Mouse (Mus musculus) limb, embryonic 12.5 days (tissue): ENCODE data around the gene Rbms3. TPM values are rescaled to one million over a fixed set of nuclear protein-coding genes. Genes with fewer than 3 reads are reported as not detected.
A peak's percentile ranks its signal among the peaks of the same experiment; 100 is the strongest.

ENCODE experiments used
- ATAC-seq: fragments of 200-750 bp; cut with Nextera tagmentation; 2 replicates; pipeline ENCODE4 v1.8.0; 2017; ENCODE audit warnings: low read depth, moderate TSS enrichment; ENCODE audit not compliant: insufficient number of reproducible peaks, insufficient read depth, low FRiP score, low TSS enrichment
- H3K27ac ChIP-seq: fragments of 300-500 bp; sonication (generic); 2 replicates; pipeline ENCODE4 v1.5.1; 2016; ENCODE audit warnings: mild to moderate bottlenecking, moderate library complexity
- H3K27me3 ChIP-seq: fragments of 300-500 bp; sonication (generic); 2 replicates; pipeline ENCODE4 v1.6.1; 2016; ENCODE audit warnings: mild to moderate bottlenecking, moderate library complexity
- H3K36me3 ChIP-seq: fragments of 300-500 bp; sonication (generic); 2 replicates; pipeline ENCODE4 v1.6.1; 2016; ENCODE audit warnings: mild to moderate bottlenecking, moderate library complexity
- H3K4me1 ChIP-seq: fragments of 300-500 bp; sonication (generic); replicated peaks from 2 replicates; pipeline ENCODE4 v1.6.1; 2016
- H3K4me2 ChIP-seq: fragments of 300-500 bp; sonication (generic); 2 replicates; pipeline ENCODE4 v1.6.1; 2016; ENCODE audit warnings: mild to moderate bottlenecking, moderate library complexity
- H3K4me3 ChIP-seq: fragments of 300-500 bp; sonication (generic); replicated peaks from 2 replicates; pipeline ENCODE4 v1.5.1; 2016; ENCODE audit warnings: mild to moderate bottlenecking
- H3K9ac ChIP-seq: fragments of 300-500 bp; sonication (generic); replicated peaks from 2 replicates; pipeline ENCODE4 v1.6.1; 2016; ENCODE audit warnings: mild to moderate bottlenecking, moderate library complexity
- H3K9me3 ChIP-seq: fragments of 300-500 bp; sonication (generic); 2 replicates; pipeline ENCODE4 v1.6.1; 2016; ENCODE audit warnings: mild to moderate bottlenecking, moderate library complexity
- WGBS: fragments of 180-500 bp; shearing (Covaris S2); methylation state at CpG from one replicate; pipeline ENCODE4 v1.1.7; 2016; 5-methylcytosine and 5-hydroxymethylcytosine counted together
- polyA plus RNA-seq: library from polyadenylated mRNA; unstranded; fragments of >200 nt; fragmentation: Nextera tagmentation; extraction: Ambion mirVana; gene quantifications from 2 replicates; pipeline ENCODE4 v1.2.1, GENCODE M21; 2016

Rbms3 gene
- polyA plus RNA-seq, 1 experiment from 2014 or later: 74.3 TPM

- 87% methylated on average over 9 of the region's 9 CpGs for WGBS
- Histone ChIP-seq H3K9me3 (no peaks in the 10 kb centered on the region), H3K27ac (no peak overlapping the region), H3K4me2 (no peak overlapping the region), H3K4me3 (no peak overlapping the region), H3K4me1 (peaks cover 9% of the 10 kb centered on the region), H3K9ac (no peak overlapping the region), H3K27me3 (no peaks in the 10 kb centered on the region), H3K36me3 (no peaks in the 10 kb centered on the region)
- no peak for ATAC-seq
Observed at GRCm38 (mm10) chr9:117016605-117017319, 613.0 kb downstream of the Rbms3 start.

DNA sequence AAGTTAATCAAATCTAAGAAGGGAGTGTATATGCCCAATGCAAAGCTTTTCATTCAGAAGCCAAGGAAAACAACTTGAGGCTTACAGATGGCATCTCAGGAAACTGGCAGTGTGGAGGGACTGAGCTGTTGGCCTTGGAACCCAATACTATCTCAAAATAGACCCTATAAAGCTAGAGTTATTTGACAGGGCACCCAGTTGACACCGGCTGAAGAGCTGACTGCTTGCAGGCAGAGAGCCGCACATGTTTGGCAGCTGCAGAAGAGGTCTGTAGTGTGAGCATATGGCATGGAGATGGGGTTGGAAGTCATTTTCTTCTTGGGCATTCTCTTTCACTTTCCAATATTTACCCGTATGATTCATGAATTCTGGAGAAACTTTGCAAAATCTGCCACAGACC is 616.3 kb downstream of the Rbms3 start:
- 75% methylated on average over 3 of the region's 3 CpGs for WGBS
- Histone ChIP-seq H3K4me2 (no peak overlapping the region), H3K9ac (no peak overlapping the region), H3K36me3 (no peaks in the 10 kb centered on the region), H3K9me3 (no peaks in the 10 kb centered on the region), H3K27ac (no peak overlapping the region), H3K27me3 (no peaks in the 10 kb centered on the region), H3K4me3 (no peak overlapping the region), H3K4me1 (peaks cover 3% of the 10 kb centered on the region)
- ATAC-seq: no peak

GRCm38 (mm10) chr9:117010801-117011200 is 618.9 kb downstream of the Rbms3 start:
- no peaks in the 10 kb centered on the region for H3K9me3 ChIP-seq
- no peak overlapping the region for H3K4me3 ChIP-seq
- no peak overlapping the region for H3K27ac ChIP-seq
- H3K4me2 ChIP-seq: no peak overlapping the region
- ATAC-seq: no peak
- WGBS: 89% methylated on average over 3 of the region's 3 CpGs
- no peaks in the 10 kb centered on the region for H3K27me3 ChIP-seq
- H3K4me1 ChIP-seq: no peaks in the 10 kb centered on the region
- H3K9ac ChIP-seq: no peak overlapping the region
- H3K36me3 ChIP-seq: no peaks in the 10 kb centered on the region

DNA sequence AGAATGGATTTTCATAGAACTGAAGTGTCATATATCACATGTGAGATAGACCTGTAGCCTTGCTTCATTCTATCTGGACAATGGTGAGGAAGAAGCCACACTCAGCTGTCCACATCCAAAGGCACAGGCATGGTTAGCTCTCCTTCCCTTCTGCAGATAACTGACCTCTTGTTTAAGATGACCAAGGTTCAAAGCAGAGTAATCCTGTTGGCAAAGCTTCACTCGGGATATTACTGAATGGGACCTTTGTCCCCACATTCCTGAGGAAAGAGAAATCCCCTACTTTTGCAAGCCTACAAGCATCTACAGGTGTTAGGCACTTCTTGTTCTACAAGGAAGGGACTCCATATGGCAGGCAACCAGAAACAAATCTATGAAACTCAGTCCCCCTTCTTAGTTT is 621.5 kb downstream of the Rbms3 start:
- no peaks in the 10 kb centered on the region for H3K4me1 ChIP-seq
- H3K4me3 ChIP-seq: no peak overlapping the region
- no peak overlapping the region for H3K27ac ChIP-seq
- H3K36me3 ChIP-seq: no peaks in the 10 kb centered on the region
- no peaks in the 10 kb centered on the region for H3K9me3 ChIP-seq
- 77% methylated on average over 1 of the region's 1 CpGs for WGBS
- H3K27me3 ChIP-seq: no peaks in the 10 kb centered on the region
- no peak overlapping the region for H3K4me2 ChIP-seq
- no peak overlapping the region for H3K9ac ChIP-seq
- ATAC-seq: no peak

GRCm38 (mm10) chr9:117002083-117002482 is 627.6 kb downstream of the Rbms3 start:
- ATAC-seq: no peak
- H3K4me3 ChIP-seq: no peak overlapping the region
- no peak overlapping the region for H3K9ac ChIP-seq
- no peak overlapping the region for H3K27ac ChIP-seq
- no peaks in the 10 kb centered on the region for H3K9me3 ChIP-seq
- no peaks in the 10 kb centered on the region for H3K36me3 ChIP-seq
- peaks cover 9% of the 10 kb centered on the region; the same call in 1 of the 2 replicates for H3K4me1 ChIP-seq
- H3K4me2 ChIP-seq: no peak overlapping the region
- no peaks in the 10 kb centered on the region for H3K27me3 ChIP-seq
- 87% methylated on average over 2 of the region's 2 CpGs for WGBS

GRCm38 (mm10) chr9:116999186-116999585 is 630.5 kb downstream of the Rbms3 start:
- peak overlapping the region; percentile 79 for H3K27ac ChIP-seq
- H3K9ac ChIP-seq: no peak overlapping the region
- 10% methylated on average over 6 of the region's 6 CpGs for WGBS
- no peak overlapping the region for H3K4me2 ChIP-seq
- no peak overlapping the region for H3K4me3 ChIP-seq
- H3K9me3 ChIP-seq: no peaks in the 10 kb centered on the region
- peaks cover 9% of the 10 kb centered on the region; the same call in 1 of the 2 replicates for H3K4me1 ChIP-seq
- H3K36me3 ChIP-seq: no peaks in the 10 kb centered on the region
- ATAC-seq: no peak
- no peaks in the 10 kb centered on the region for H3K27me3 ChIP-seq

GRCm38 (mm10) chr9:116990321-116990720 is 639.4 kb downstream of the Rbms3 start:
- no peak for ATAC-seq
- H3K27ac ChIP-seq: no peak overlapping the region
- no peaks in the 10 kb centered on the region for H3K27me3 ChIP-seq
- H3K9me3 ChIP-seq: peaks cover 5% of the 10 kb centered on the region
- no peaks in the 10 kb centered on the region for H3K36me3 ChIP-seq
- 81% methylated on average over 6 of the region's 6 CpGs for WGBS
- no peak overlapping the region for H3K9ac ChIP-seq
- H3K4me2 ChIP-seq: no peak overlapping the region
- H3K4me3 ChIP-seq: no peak overlapping the region
- H3K4me1 ChIP-seq: no peaks in the 10 kb centered on the region

- Histone ChIP-seq H3K4me3 (no peak overlapping the region), H3K4me2 (no peak overlapping the region), H3K27me3 (no peaks in the 10 kb centered on the region), H3K27ac (0 out of 2 replicates have a peak overlapping the region, but pooled peaks have one; percentile 42), H3K4me1 (no peaks in the 10 kb centered on the region), H3K9me3 (0 out of 2 replicates have a peak, but pooled peaks cover 4% of the 10 kb centered on the region), H3K9ac (no peak overlapping the region), H3K36me3 (peaks cover 3% of the 10 kb centered on the region; the same call in 1 of the 2 replicates)
- no peak for ATAC-seq
- 74% methylated on average over 5 of the region's 5 CpGs for whole genome bisulfite sequencing
Observed at GRCm38 (mm10) chr9:116980801-116981200, 648.9 kb downstream of the Rbms3 start.

GRCm38 (mm10) chr9:116977428-116977827 is 652.3 kb downstream of the Rbms3 start:
- H3K36me3 ChIP-seq: peaks cover 3% of the 10 kb centered on the region
- no peak overlapping the region for H3K4me3 ChIP-seq
- 90% methylated on average over 6 of the region's 6 CpGs for WGBS
- no peaks in the 10 kb centered on the region for H3K27me3 ChIP-seq
- 0 out of 2 replicates have a peak, but pooled peaks cover 4% of the 10 kb centered on the region for H3K9me3 ChIP-seq
- no peak overlapping the region for H3K4me2 ChIP-seq
- no peak overlapping the region for H3K27ac ChIP-seq
- no peaks in the 10 kb centered on the region for H3K4me1 ChIP-seq
- ATAC-seq: no peak
- H3K9ac ChIP-seq: no peak overlapping the region

- H3K27me3 ChIP-seq: no peaks in the 10 kb centered on the region
- no peaks in the 10 kb centered on the region for H3K4me1 ChIP-seq
- H3K36me3 ChIP-seq: peaks cover 3% of the 10 kb centered on the region
- H3K9ac ChIP-seq: no peak overlapping the region
- no peak overlapping the region for H3K4me2 ChIP-seq
- H3K27ac ChIP-seq: no peak overlapping the region
- H3K4me3 ChIP-seq: no peak overlapping the region
- ATAC-seq: no peak
- 90% methylated on average over 21 of the region's 21 CpGs for WGBS
- 0 out of 2 replicates have a peak, but pooled peaks cover 4% of the 10 kb centered on the region for H3K9me3 ChIP-seq
Observed at GRCm38 (mm10) chr9:116976575-116977408, 652.9 kb downstream of the Rbms3 start.

DNA sequence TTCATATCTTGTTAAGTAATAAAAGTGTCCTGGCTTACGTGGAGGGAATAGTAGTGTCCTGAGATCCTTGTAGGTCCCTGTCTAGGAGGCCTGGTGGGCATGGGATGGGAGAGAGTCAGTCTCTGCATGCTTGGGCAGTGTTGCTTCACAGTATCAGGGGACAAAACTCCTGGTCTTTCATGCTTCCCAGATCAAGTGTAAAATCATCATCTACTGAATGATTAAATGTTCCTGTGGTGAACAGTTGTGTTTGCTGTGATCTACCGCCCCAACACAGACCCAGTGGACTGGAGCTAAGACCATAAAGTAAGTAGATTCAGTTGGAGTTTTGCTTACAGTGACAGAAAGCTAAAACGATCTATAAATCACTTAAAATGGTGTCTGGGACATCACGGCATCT is 654.4 kb downstream of the Rbms3 start:
- H3K27ac ChIP-seq: no peak overlapping the region
- ATAC-seq: no peak

More for the DNA sequence above, 654.4 kb downstream of the Rbms3 start:
- Histone ChIP-seq H3K9me3 (0 out of 2 replicates have a peak, but pooled peaks cover 4% of the 10 kb centered on the region), H3K36me3 (peaks cover 3% of the 10 kb centered on the region), H3K4me3 (no peak overlapping the region), H3K4me2 (no peak overlapping the region), H3K4me1 (no peaks in the 10 kb centered on the region), H3K27me3 (no peaks in the 10 kb centered on the region), H3K9ac (no peak overlapping the region)
- 90% methylated on average over 4 of the region's 4 CpGs for WGBS
